Mouse (Mus musculus) lung, postnatal 0 days (tissue): ENCODE measurements around the gene Ccser1.

Source experiments
- CTCF ChIP-seq: IDR thresholded peaks from 2 replicates; pipeline ENCODE4 v1.5.1; 2016; ENCODE audit warnings: antibody characterized with exemption, mild to moderate bottlenecking
- EP300 ChIP-seq: IDR thresholded peaks from 2 replicates; pipeline ENCODE4 v1.6.1; 2016; ENCODE audit warnings: antibody characterized with exemption, mild to moderate bottlenecking, control low read depth

GRCm38 (mm10) chr6:61387046-61387445, 206.9 kb downstream of the Ccser1 start:
- TF ChIP-seq EP300 (no peak), CTCF (no peak)
